Mouse (Mus musculus) adrenal gland, postnatal 4 days (tissue): ENCODE data around the gene Csmd2. TPM values are rescaled to one million over a fixed set of nuclear protein-coding genes. Genes with fewer than 3 reads are reported as not detected.
"Not testable (repeated sequence)": the region's sequence is repeated elsewhere in the genome, so short reads cannot be mapped to it uniquely, and the experiment has no call there.

Experiments
- DNase-seq, 2 experiments: peaks; one replicate each; pipeline ENCODE4 v3.0.0; 2021 to 2022; ENCODE audit warnings: low spot score in 2 of 2, mixed read lengths in 2 of 2
- total RNA-seq, 2 experiments: library from RNA; stranded (reverse); gene quantifications; 2 replicates each; pipeline ENCODE4 v1.2.3; 2021

Gene Csmd2
- total RNA-seq, 2 experiments from 2014 or later: 1.9 to 2.3 TPM

GRCm38 (mm10) chr4:128468040-128468439 is 480.4 kb downstream of the Csmd2 start:
- no peak for DNase-seq

DNA sequence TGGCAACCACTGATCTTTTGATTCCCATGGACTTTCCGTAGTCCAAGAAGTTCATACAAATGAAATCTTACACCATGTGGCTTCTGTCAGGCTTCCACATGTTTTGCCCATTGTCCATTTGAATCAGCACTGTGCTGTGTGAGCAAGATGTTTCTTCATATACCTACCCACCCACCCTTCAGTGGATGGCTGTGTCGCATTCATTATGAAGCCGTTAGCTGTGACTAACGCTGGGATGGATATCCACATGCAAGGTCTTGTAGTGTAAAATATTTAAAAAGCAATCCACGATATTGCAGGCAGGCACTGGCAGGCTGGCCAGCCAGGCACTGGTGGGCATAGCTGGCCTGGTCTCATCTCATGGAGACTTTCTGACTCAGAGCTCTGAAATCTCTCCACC is 488.6 kb downstream of the Csmd2 start:
- no peak for DNase-seq

DNA sequence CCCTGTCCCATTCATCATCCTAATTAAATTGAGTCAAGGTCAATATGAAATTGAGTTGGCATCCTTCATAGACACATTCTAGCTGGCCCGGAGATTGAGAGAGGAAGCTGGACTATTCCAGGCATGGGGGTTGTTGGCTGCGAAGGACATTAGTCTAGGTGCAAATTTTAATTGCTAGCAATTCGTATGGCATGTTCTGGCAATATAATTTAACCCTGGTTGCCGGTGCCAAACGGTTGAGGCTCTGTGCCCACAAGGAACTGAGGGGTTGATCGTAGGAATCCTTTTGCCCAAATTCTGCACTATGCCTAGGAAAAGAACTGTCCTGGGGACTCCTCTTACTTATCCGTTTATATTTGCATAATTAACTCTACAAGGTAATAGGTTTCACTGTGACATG is 496.2 kb downstream of the Csmd2 start:
- no peak for DNase-seq

- no peak for DNase-seq
Observed at GRCm38 (mm10) chr4:128484679-128485078, 497.0 kb downstream of the Csmd2 start.

DNA sequence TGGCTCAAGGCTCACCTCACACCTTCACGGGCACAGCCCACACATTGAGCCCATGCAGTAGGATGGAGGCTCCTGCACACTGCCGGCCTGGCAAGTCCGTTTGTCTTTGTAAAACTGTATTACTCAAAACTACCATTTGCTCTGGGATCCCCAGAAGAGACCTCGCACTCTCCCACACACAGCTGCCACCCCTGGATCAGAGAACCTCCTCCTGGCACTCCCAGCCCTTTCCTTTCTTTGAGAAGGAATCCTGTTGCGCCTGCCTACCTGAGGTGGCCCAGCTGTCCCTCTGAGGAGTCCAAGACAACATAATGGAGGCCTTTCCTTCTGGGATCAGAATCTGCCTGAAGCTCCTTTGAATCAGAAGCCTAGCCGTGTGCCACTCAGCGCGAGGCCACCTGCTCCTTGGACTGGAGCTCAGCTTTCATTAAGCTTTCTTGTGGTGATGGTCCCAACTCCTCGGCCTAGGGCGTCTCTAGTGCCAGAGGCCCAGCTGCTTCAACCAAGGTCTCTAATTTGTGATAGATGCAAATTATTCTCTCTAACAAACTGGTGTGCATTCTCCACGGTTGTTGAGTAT is 502.0 kb downstream of the Csmd2 start:
- DNase-seq: no peak

- DNase-seq: no peak
Observed at GRCm38 (mm10) chr4:128492055-128492454, 504.4 kb downstream of the Csmd2 start.

DNA sequence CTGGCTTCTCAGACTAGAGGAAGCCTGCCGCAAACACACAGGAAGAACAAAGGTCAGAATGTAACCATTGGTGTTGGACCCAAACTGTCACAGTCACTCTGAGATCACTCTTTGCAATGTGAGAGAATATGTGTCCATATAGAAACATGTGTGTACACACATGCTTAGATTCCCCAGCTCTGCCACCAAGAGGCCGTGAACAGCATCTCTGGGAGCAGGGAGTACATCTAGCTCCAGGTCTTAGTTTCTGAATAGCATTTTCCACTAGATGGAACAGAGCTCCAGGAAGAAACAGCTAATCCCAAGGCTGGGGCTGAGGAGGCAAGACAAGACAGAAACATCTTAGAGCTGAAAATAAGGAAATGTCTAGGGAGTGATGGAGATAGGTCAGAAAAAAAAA is 512.3 kb downstream of the Csmd2 start:
- DNase-seq: no peak

- DNase-seq: no peak
Observed at GRCm38 (mm10) chr4:128506878-128507277, 519.2 kb downstream of the Csmd2 start.

DNA sequence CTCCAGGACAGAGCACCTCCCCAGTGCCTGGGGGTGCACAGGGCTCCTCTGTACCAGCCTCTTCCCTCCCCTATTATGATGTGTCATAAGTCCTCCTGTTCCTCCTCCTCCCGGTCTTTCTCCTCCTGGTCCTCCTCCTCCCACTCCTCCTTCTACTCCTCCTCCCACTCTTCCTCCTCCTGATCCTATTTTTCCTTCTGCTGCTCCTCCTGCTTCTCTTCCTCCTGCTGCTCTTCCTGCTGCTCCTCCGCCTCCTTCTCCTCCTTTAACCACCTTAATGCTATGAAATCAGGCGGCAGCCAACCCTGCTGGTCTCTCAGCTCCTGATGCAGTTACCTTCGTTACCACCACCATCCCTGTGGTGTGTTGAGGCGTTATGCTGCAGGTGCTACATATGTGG is 522.2 kb downstream of the Csmd2 start:
- no peak for DNase-seq

DNA sequence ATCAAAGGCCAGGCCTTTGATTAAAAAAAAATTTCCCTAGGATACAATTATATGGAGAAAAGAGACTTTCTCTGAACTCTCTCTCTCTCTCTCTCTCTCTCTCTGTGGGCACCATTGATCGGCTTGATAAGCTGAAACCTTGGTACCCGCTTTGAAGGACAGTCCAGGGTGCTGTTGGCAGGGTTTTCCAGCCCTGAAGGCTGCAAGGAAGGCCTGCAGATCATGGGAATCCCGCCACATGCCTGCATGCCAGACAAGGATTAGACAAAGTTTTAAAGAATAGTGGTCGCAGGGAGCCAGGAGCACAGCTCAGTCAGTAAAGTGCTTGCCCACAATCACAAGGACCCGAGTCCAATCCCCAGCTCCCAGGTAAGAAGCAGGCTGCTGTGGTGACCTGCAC is 526.8 kb downstream of the Csmd2 start:
- no peak for DNase-seq

DNA sequence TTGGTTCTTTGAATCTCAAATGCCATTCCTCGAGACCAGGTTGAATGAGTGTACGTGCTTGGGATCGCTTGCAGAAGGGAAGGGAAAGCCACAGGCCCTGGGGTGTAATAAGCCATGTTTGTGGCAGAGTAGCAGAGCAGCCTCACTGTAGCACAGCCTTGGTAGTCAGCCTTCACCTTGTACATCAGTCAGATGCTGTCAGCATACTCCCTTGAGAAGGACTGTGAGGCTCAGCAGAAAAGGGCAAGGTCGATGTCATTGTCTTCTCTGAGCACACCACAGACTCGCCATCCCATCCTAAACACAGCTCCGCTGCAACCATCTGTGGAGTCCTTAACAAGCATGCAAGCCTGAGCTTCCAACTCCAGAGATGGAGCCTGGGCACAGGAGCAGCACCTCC is 533.6 kb downstream of the Csmd2 start:
- DNase-seq: peak in 1 of 2 experiments; percentile 24

- no peak for DNase-seq
Observed at GRCm38 (mm10) chr4:128543378-128543777, 555.7 kb downstream of the Csmd2 start.

- not testable (repeated sequence) for DNase-seq
Observed at GRCm38 (mm10) chr4:128543956-128544486, 556.4 kb downstream of the Csmd2 start.

DNA sequence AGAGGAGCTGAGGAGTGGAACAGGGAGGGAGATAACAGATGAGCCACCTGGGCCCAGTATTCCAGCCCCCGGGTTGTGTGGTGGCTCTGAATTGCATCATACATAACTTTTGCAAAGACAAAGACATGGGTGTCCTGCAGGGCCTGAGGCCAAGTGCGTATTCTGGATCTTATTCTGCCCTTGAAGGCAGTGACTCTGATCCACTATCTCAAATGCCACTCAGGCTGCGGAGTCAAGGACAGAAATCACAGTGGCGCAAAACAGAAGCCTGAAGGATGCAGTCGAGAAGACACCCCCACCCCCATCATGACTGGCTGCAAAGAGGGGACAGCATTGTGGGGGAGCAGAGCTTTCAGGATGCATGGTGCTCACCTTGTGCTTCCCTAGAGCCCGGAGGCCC is 563.1 kb downstream of the Csmd2 start:
- no peak for DNase-seq

GRCm38 (mm10) chr4:128554198-128554597 is 566.5 kb downstream of the Csmd2 start:
- DNase-seq: no peak

GRCm38 (mm10) chr4:128560327-128560726 is 572.7 kb downstream of the Csmd2 start:
- DNase-seq: no peak

GRCm38 (mm10) chr4:128575811-128576210 is 588.2 kb downstream of the Csmd2 start:
- DNase-seq: no peak

- no peak for DNase-seq
Observed at GRCm38 (mm10) chr4:128579182-128579581, 591.5 kb downstream of the Csmd2 start.

DNA sequence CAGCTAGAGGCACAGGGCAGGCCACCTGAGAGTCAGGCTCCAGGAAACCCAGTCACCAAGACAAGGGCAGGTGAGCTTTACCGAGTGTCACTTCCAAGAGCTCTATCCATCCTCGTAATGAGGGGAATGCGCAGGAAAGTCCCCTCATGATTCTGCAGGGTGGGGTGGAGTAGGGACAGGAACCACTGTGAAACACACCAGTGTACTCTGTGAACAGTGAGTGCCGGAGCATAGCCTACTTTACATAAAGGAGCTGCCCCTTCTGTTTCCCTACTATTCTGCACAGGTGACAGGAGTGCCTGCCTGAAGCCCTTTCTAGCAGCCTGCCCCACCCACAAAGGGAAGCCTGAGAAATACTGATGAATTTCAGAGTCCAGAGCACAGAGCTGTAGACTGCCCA is 605.6 kb downstream of the Csmd2 start:
- no peak for DNase-seq

DNA sequence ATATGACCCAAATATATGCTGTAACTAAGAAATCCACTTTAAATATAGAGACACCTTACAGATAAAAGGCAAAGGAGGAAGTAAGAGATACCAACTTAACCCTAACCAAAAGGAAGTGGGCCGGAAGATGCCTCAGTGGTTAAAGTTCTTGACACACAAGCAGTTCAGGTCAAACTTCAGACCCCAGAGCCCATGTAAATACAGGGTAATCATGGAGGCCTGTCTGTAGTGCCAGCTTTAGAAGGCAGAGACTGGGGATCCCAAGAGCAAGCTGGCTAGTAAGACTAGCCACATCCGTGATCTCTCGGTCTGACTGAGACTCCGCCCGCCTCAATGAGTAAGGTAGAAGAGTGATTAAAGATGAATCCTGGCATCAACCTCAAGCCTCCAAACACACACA is 606.4 kb downstream of the Csmd2 start:
- no peak for DNase-seq

DNA sequence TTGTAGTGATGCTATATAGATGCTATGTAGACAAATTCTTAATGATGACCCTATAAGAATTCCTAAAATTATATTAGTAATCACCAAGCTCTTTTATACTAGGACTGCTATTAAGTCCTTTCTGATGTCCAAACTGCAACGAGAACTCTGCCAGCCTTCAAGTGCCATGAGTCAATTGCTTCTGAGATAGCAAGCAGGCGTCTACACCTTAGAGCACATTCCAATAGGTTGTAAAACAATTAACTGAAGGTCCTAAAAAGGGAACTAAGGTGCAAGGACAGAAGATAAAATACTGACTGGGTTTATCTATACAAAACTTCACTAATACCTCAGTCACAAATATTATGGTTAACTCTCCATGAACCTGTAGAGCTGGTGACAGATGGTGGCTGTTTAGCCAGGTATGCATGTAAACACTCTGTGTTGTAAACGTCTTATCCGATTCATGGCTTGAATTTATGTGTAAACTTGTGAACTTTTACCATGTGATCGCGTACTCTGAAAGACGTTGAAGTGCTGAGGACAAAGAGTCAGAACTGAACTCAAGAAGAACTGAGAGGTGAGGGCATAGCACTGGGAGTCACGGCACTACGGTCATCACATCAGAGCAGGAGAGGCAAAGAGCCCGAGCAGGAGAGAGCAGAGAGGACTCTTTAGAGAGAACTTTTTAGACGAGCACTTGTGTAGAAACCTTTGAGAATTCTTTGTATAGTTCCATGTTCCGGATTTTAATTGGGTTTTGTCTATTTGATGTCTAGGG is 610.3 kb downstream of the Csmd2 start:
- DNase-seq: no peak

DNA sequence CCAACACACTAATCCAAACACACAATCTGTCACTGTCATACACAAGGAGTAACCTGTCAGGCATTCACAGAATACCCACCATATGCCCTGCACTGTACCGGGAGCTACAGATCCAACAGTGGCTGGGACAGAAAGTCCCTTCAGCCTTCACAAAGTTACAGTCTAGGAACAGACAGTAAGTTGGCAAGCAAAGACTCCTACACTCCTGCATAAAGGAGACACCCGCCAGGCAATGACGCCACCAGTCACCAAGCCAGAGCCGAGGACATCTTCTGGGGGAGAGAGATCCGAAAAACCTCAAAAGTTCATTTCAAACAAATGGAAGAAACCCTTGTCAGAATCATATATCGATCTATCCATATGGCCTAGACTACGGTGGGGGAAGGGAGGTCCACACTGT is 618.9 kb downstream of the Csmd2 start:
- DNase-seq: no peak

DNA sequence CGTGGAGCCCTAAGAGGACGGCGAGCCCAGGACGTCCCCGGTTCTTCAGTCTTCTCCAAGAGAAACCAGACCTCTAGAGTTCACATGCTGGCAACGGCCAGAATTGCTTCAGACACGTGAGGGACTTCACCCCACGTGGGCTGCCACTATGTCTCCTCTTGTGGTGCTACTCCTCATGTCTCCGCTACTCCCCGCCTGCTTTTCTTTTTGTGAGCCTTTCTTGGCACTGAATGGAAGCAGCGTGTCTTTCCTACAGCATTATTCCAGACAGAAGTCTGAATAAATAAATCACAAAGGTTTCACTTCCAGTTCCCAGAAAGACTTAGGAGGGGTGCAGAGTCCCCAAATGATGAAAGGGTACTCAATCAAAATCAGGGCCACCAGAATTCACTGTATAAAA is 620.0 kb downstream of the Csmd2 start:
- no peak for DNase-seq
